Mouse (Mus musculus): ENCODE measurements at regions not wholly inside any gene's neighbourhood (a gene's known extent, or its start where the extent isn't known, plus 50 kb on each side); places are given as distances from the start of the nearest gene placed in this dataset.

DNA sequence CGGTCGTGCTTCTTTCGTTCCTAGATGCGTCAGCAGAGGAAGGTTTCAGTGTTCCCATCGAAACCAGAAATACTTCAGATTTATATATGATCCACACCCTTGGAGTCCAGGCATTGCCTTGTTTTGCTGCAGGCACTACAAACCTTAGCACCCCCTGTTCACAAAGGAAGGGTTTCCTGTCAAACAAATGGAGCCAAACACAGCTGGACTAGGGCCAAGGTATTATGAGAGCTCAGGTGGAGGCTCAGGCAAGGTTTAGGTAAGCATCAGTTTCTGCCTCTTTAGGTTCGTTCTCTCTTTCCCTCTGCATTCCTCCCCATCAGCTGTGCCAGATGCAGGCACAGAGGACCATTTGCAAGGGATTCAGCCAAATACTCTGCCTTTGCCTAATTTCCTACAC lies 377.0 kb upstream of the A1bg start:
- WGBS, result 85% methylated on average over 6 of the region's 6 CpGs
- no peak overlapping the region for H3K27ac ChIP-seq (ENCODE audit: control insufficient read depth, insufficient read depth, low read depth, low read length, poor library complexity)
- TF ChIP-seq POLR2A (IDR thresholded peaks at IDR 0.05; ENCODE audit: borderline replicate concordance, control insufficient read depth, low read depth, low read length) (no peak), CTCF (IDR thresholded peaks at IDR 0.05; ENCODE audit: control insufficient read depth, insufficient read depth, low read length) (no peak)
- H3K4me1 ChIP-seq (ENCODE audit: control insufficient read depth, insufficient read depth, low read length), result no peaks in the 10 kb centered on the region
- H3K4me3 ChIP-seq (replicated peaks; ENCODE audit: control insufficient read depth, low read depth, low read length), result no peak overlapping the region

DNA sequence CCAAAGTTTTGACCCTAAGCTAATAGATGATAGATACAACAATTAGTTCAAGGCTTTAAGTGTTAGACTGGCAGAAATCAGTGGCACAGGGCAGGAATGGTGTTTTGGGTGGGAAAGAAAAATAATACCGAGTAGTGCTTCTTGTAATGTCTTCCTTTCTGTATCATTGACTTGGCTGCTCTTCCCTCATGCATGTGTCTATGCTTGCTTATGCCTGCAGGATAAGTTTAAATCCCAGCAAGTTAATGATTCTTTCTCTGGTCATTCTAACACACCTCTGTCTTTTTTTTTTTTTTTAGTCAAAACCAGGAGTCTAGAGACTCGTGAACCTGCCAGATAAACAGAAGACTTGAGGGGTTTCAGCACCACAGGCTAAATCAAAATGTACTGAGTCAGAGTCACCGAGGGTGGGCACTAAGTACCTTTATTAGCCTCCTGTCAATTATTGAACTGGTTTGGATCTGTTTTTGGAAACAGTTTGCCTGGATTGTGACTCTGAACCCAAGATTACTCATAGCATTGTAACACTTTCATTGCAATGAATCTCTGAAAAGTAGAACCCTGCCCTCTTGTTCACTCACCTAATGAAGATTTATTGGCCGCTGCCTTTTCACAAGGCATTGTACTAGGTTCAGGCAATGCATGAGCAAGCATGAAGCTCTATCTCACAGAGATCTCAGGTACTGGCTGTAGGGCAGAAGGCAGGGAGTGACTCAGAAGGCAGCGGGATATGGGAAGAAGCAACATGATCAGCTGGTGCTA lies 374.8 kb upstream of the A1bg start:
- 80% methylated on average over 5 of the region's 5 CpGs for WGBS
- H3K27ac ChIP-seq (ENCODE audit: control insufficient read depth, insufficient read depth, low read depth, low read length, poor library complexity), result no peak overlapping the region
- H3K4me1 ChIP-seq (ENCODE audit: control insufficient read depth, insufficient read depth, low read length), result no peaks in the 10 kb centered on the region
- TF ChIP-seq POLR2A (IDR thresholded peaks at IDR 0.05; ENCODE audit: borderline replicate concordance, control insufficient read depth, low read depth, low read length) (no peak), CTCF (IDR thresholded peaks at IDR 0.05; ENCODE audit: control insufficient read depth, insufficient read depth, low read length) (no peak)
- H3K4me3 ChIP-seq (replicated peaks; ENCODE audit: control insufficient read depth, low read depth, low read length), result no peak overlapping the region

DNA sequence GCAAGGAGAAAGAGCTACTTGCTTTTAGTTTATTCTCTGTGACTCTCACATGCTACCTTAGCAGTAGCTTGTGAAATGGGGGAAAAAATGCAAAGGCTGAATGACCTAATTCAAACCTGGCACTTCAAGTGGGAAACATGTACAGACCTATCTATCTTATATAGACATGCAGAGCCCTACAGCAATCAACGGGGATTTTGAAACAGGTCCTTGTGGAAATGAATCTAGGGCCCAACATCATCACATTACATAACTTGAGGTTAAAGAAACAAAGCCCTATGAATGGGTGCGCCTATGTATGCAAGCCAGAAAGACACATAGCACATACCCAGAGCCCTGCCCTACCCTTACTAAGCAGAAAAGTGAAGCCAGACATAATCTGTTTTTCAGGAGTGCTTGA lies 371.8 kb upstream of the A1bg start:
- Histone ChIP-seq H3K4me1 (ENCODE audit: control insufficient read depth, insufficient read depth, low read length) (no peaks in the 10 kb centered on the region), H3K4me3 (replicated peaks; ENCODE audit: control insufficient read depth, low read depth, low read length) (no peak overlapping the region), H3K27ac (ENCODE audit: control insufficient read depth, insufficient read depth, low read depth, low read length, poor library complexity) (no peak overlapping the region)
- no peak for TF ChIP-seq POLR2A (IDR thresholded peaks at IDR 0.05; ENCODE audit: borderline replicate concordance, control insufficient read depth, low read depth, low read length)
- no peak for TF ChIP-seq CTCF (IDR thresholded peaks at IDR 0.05; ENCODE audit: control insufficient read depth, insufficient read depth, low read length)
- WGBS, result 64% methylated on average over 2 of the region's 2 CpGs

DNA sequence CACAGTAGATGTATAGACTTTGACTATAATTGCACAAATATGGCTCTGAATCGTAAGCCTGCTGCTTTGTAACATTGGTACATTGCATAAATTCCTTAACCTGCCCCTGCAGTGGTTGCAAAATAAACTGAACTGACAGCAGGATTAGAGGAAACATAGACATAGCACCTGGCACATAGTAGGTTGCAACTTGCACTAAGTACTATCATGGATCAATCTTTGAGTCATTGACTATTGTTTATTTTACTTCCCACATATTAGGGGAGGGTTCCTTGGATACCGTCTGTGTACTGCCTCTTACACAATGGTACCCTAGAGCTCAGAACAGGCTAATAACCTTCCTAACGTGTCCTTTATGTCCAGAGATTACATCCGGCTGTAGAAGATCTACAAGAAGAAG lies 371.3 kb upstream of the A1bg start:
- H3K4me3 ChIP-seq (replicated peaks; ENCODE audit: control insufficient read depth, low read depth, low read length), result no peak overlapping the region
- WGBS, result 61% methylated on average over 4 of the region's 4 CpGs
- H3K4me1 ChIP-seq (ENCODE audit: control insufficient read depth, insufficient read depth, low read length), result no peaks in the 10 kb centered on the region
- no peak for TF ChIP-seq CTCF (IDR thresholded peaks at IDR 0.05; ENCODE audit: control insufficient read depth, insufficient read depth, low read length)
- TF ChIP-seq POLR2A (IDR thresholded peaks at IDR 0.05; ENCODE audit: borderline replicate concordance, control insufficient read depth, low read depth, low read length), result no peak
- H3K27ac ChIP-seq (ENCODE audit: control insufficient read depth, insufficient read depth, low read depth, low read length, poor library complexity), result no peak overlapping the region

DNA sequence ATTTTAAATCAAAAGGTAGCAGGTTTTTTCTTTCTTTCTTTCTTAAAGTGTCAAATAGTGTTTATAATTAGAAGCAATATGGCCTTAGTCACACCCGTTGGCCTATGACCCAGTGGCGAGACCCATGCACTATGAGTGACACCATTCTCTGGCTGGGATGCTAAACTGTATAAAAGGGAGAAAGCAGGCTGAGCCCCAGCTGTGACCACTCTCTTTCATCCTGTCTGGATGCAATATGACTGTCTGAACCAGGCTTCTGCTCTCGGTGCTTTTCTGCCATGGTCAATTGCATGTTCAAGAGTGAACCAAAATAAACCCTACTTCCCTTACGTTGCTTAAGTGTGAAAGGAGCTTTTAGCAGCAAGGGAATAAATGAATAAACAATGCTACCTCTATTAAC lies 346.0 kb upstream of the A1bg start:
- Histone ChIP-seq H3K27ac (ENCODE audit: control insufficient read depth, insufficient read depth, low read depth, low read length, poor library complexity) (no peak overlapping the region), H3K4me3 (replicated peaks; ENCODE audit: control insufficient read depth, low read depth, low read length) (no peak overlapping the region), H3K4me1 (ENCODE audit: control insufficient read depth, insufficient read depth, low read length) (no peaks in the 10 kb centered on the region)
- no peak for TF ChIP-seq POLR2A (IDR thresholded peaks at IDR 0.05; ENCODE audit: borderline replicate concordance, control insufficient read depth, low read depth, low read length)
- WGBS, result 79% methylated on average over 4 of the region's 4 CpGs

DNA sequence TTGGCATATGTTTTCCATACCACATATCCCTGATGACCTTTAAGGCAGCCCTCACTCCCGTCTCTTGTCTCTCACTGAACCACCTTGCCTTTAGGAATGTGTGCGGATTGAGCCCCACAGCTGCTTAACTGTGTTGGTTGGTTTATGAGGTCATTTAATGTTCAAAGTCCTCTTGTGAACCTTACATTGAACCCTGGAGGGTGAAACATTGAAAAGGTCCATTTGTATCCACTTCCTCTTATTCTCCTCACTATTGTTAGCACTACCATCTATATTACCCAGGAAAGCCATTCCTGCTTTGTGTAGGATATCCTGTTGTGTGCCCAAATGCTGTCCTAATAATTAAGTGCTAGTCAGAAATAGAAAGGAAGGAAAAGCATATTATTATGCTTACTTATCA lies 336.2 kb upstream of the A1bg start:
- H3K27ac ChIP-seq (ENCODE audit: control insufficient read depth, insufficient read depth, low read depth, low read length, poor library complexity), result no peak overlapping the region
- H3K4me1 ChIP-seq (ENCODE audit: control insufficient read depth, insufficient read depth, low read length), result no peaks in the 10 kb centered on the region
- TF ChIP-seq CTCF (IDR thresholded peaks at IDR 0.05; ENCODE audit: control insufficient read depth, insufficient read depth, low read length), result no peak
- no peak for TF ChIP-seq POLR2A (IDR thresholded peaks at IDR 0.05; ENCODE audit: borderline replicate concordance, control insufficient read depth, low read depth, low read length)
- H3K4me3 ChIP-seq (replicated peaks; ENCODE audit: control insufficient read depth, low read depth, low read length), result no peak overlapping the region
- WGBS, result 89% methylated on average over 2 of the region's 2 CpGs

DNA sequence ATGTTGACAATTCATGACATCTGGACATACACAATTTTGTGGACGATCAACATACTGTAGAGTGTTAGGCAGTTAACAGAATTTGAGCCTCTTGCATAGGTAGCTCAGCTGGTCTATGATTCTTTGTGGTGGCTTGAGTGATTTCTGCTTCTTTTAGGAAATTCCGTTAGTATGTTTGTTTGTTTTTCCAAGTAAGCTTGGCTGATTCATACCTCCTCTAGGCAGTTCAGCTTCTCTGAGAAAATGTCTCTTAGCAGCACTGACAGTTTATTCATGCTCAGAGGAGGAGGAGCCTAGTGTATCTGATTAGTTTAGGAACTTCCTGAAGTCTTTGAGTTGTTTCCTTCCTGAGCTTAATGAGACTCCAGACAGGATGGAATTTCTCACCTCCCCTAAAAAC lies 321.7 kb upstream of the A1bg start:
- Histone ChIP-seq H3K4me3 (replicated peaks; ENCODE audit: control insufficient read depth, low read depth, low read length) (no peak overlapping the region), H3K4me1 (ENCODE audit: control insufficient read depth, insufficient read depth, low read length) (no peaks in the 10 kb centered on the region), H3K27ac (ENCODE audit: control insufficient read depth, insufficient read depth, low read depth, low read length, poor library complexity) (no peak overlapping the region)
- TF ChIP-seq POLR2A (IDR thresholded peaks at IDR 0.05; ENCODE audit: borderline replicate concordance, control insufficient read depth, low read depth, low read length), result no peak
- no peak for TF ChIP-seq CTCF (IDR thresholded peaks at IDR 0.05; ENCODE audit: control insufficient read depth, insufficient read depth, low read length)
- 75% methylated on average over 2 of the region's 2 CpGs for WGBS

DNA sequence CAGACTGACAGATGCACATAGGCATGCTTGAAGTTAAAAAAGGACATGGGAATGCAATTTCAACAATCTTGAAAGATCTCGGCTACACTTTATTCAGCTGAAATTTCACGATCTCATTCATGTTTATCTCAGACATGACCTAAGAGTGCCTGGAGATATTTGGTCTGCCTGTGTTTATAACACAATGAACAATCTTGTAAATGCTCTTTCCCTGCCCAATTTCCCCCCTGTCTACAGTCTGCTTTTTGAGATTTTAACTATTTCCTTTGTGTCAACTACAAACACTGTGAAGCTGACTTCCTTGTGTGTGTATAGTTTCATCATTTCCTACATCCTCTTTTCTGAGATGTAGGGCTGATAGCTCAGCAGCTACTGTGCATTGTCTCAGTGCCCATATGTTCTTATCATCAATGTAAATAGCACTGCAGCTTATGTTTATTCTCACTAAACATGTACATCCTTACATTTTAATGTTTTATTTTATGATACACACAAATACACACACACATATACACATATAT lies 319.4 kb upstream of the A1bg start:
- TF ChIP-seq CTCF (IDR thresholded peaks at IDR 0.05; ENCODE audit: control insufficient read depth, insufficient read depth, low read length), result no peak
- Histone ChIP-seq H3K4me1 (ENCODE audit: control insufficient read depth, insufficient read depth, low read length) (no peaks in the 10 kb centered on the region), H3K27ac (ENCODE audit: control insufficient read depth, insufficient read depth, low read depth, low read length, poor library complexity) (no peak overlapping the region), H3K4me3 (replicated peaks; ENCODE audit: control insufficient read depth, low read depth, low read length) (no peak overlapping the region)
- WGBS, result 73% methylated on average over 2 of the region's 2 CpGs

DNA sequence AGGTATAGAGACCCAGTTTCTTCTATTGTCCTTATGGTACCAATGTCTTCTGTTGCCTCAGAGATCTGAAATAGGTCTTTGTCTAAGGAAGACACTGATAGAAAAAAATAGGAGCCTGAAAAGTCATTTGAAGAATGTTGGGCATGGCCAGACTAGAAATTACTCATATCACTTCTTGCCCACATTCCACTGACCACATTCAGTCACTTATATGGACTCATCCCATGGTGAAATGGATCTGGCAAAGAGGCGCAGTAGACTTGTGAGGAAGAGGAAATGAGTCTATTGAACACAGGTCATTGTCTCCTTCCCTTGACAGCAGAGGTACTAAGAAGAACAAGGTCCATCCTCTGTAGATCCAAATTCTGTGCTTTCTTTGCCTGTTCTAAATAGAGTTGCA lies 318.9 kb upstream of the A1bg start:
- TF ChIP-seq POLR2A (IDR thresholded peaks at IDR 0.05; ENCODE audit: borderline replicate concordance, control insufficient read depth, low read depth, low read length), result no peak
- TF ChIP-seq CTCF (IDR thresholded peaks at IDR 0.05; ENCODE audit: control insufficient read depth, insufficient read depth, low read length), result no peak
- Histone ChIP-seq H3K4me3 (replicated peaks; ENCODE audit: control insufficient read depth, low read depth, low read length) (no peak overlapping the region), H3K4me1 (ENCODE audit: control insufficient read depth, insufficient read depth, low read length) (no peaks in the 10 kb centered on the region), H3K27ac (ENCODE audit: control insufficient read depth, insufficient read depth, low read depth, low read length, poor library complexity) (no peak overlapping the region)
- WGBS, result 74% methylated on average over 1 of the region's 1 CpGs
